Mouse (Mus musculus): ENCODE results near the gene Dst.
"Not testable (repeated sequence)": the region's sequence is repeated elsewhere in the genome, so short reads cannot be mapped to it uniquely, and the experiment has no call there.

The Dst gene

DNA sequence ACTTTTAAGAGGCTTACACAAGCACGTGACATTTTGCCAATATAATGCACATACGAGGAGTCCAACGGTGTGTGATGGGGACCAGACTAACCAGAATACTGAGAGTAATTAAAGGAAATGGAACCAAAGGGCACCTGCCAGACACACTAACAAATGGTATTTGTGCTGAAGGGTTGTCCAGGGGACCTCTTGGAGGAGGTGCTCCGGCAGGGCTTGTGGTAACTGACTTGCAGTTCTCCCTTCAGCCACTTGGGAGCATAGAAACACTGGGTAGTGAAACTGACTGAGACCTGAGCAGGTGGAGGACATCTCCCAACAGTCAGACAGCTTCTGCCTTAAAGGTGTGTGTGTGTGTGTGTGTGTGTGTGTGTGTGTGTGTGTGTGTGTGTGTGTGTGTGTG, 153.1 kb downstream of the Dst start:
- peak; percentile 58 for DNase-seq (ENCODE audit: low read depth, low spot score)

- no peak for DNase-seq (ENCODE audit: low read depth, low spot score)
These were observed 153.8 kb downstream of the Dst start for GRCm38 (mm10) chr1:34061860-34062259.

GRCm38 (mm10) chr1:34063943-34064342, 155.9 kb downstream of the Dst start:
- no peak for DNase-seq (ENCODE audit: low read depth, low spot score)

DNA sequence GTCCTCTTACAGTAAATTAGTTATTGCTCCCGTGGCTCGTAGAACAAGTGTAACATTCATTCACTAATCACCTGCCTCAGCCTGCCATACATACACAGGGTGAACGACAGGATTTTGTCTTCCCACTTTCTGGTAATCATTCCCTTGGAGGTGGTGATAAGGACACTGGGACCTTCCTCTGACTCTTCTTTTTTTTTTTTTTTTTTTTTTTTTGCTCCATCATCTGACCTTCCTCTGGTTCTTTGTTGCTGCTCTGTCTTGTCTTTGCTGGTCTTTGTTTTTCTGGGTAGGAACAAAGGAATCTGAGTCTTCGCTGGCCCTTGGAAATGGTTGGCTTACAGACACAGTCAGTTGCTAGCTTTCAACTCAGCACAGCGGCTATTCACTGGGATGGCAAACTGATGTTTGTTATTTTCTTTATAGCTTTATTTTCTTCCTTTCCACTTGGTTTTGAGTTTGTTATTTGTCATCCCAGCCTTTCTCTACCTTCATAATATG, 157.6 kb downstream of the Dst start:
- no peak for DNase-seq (ENCODE audit: low read depth, low spot score)

DNA sequence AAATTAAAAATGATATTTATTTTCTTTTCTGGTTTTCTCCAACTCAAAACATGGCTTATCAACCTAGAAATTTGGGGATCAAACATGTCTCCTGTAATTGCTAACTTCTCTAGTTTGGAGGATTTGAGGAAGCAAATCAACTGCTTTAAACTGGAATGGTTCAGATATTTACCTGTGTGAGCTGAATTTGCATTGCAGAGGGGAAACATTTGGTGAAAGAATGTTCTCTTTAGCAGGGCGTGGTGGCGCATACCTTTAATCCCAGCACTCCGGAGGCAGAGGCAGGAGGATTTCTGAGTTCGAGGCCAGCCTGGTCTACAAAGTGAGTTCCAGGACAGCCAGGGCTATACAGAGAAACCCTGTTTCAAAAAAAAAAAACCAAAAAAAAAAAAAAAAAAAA, 158.4 kb downstream of the Dst start:
- not testable (repeated sequence) for DNase-seq (ENCODE audit: low read depth, low spot score)

DNA sequence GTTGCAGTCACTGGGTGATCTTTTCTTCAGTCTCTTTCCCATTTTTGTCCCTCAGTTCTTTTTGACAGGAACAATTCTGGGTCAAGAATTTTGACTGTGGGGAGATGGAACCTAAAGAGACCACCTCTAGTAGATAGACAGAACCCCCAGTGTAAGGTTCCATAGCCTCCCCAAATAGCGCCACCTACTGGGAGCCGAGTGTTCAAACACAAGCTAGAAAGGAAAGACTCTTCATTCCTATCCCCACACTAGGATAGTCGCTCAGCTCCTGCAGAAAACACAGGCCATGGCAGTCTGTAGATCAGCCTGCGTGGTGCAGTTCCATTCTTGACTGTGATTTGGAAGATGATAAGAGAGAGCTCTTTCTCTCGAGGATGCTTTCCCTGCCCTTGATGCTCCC, 160.3 kb downstream of the Dst start:
- DNase-seq (ENCODE audit: low read depth, low spot score) = no peak

GRCm38 (mm10) chr1:34069514-34070290, 161.7 kb downstream of the Dst start:
- DNase-seq (ENCODE audit: low read depth, low spot score) = no peak

- no peak for DNase-seq (ENCODE audit: low read depth, low spot score)
These were observed 162.4 kb downstream of the Dst start for GRCm38 (mm10) chr1:34070474-34070873.

GRCm38 (mm10) chr1:34070991-34071639, 163.1 kb downstream of the Dst start:
- no peak for DNase-seq (ENCODE audit: low read depth, low spot score)

DNA sequence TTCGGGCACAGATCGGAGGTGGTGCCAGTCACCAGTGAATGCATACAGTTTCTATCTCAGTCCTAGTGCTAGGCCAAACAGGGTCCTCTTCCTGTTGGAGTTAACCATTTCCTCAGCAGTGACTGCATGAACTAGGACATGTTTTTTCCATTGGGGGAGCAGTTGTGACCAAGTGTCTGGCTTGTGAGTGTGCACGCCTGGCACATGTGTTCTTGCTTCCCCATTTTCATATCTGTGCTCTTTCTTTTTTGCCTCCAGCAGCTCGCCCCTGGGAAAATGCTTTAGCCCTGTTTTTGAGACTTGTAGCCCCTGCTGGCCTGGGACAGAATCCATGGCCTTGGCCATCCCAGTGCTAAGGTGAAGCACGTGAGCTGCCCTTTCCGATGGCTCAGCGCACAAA, 164.2 kb downstream of the Dst start:
- DNase-seq (ENCODE audit: low read depth, low spot score) = no peak

- DNase-seq (ENCODE audit: low read depth, low spot score) = no peak
These were observed 165.6 kb downstream of the Dst start for GRCm38 (mm10) chr1:34073436-34074169.

- DNase-seq (ENCODE audit: low read depth, low spot score) = peak; percentile 45
These were observed 166.5 kb downstream of the Dst start for GRCm38 (mm10) chr1:34074245-34075187.

- DNase-seq (ENCODE audit: low read depth, low spot score) = no peak
These were observed 168.8 kb downstream of the Dst start for GRCm38 (mm10) chr1:34076701-34077421.

DNA sequence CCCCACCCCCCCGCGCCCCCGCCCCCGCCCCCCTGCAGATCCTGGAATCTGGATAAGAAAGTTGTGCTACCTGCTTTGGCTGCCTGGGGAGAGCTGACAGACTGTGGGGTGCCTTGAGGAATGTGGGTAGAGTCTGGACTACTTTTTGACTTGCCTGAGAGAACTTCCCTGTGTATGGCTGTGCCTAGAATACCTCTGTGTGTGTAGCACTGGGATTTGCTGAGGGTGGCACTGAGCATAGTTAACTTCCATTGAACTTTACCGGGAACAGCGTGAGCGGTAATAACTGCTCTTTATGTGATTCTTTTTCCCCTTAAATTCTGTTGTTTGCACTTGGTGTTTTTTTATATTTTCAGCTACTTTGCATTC, 169.4 kb downstream of the Dst start:
- no peak for DNase-seq (ENCODE audit: low read depth, low spot score)

GRCm38 (mm10) chr1:34077941-34078340, 169.9 kb downstream of the Dst start:
- DNase-seq (ENCODE audit: low read depth, low spot score) = no peak

GRCm38 (mm10) chr1:34089011-34089410, 181.0 kb downstream of the Dst start:
- no peak for DNase-seq (ENCODE audit: low read depth, low spot score)

DNA sequence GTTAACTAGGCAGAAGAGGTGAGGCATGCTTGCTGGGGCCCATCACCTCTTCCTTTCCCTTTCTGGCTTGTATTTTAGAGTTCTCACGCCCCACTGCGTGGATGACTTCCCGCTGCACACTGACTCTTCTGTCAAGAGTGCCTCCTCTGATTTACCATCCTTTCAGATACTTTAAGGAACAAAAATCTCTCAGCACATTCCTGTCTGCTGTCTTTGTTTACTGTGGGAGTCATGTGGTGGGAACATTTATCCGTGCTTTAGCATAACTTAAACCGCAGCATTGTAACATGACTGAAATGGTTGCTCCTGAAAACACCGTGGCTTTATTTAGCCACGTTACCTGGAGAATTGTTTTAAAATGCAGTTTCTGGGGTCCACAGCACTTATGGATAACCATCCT, 182.7 kb downstream of the Dst start:
- no peak for DNase-seq (ENCODE audit: low read depth, low spot score)

DNA sequence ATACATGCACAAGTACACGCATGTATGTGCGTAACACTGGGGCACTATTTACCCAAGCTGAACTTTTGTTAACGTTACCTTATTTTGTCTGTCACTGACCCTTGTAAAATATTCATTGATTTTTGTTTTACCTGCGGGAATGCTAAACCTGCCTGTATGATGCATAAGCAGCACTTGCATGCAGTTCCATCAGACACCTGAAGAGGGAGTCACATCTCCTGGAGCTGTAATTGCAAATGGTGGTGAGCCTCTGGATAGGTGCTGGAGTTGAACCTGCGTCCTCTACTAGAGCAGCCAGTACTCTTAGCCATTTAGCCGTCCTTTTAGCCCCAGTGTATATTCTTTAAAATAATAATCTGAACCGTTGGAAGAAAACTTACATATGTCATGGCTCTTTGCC, 185.6 kb downstream of the Dst start:
- DNase-seq (ENCODE audit: low read depth, low spot score) = no peak

DNA sequence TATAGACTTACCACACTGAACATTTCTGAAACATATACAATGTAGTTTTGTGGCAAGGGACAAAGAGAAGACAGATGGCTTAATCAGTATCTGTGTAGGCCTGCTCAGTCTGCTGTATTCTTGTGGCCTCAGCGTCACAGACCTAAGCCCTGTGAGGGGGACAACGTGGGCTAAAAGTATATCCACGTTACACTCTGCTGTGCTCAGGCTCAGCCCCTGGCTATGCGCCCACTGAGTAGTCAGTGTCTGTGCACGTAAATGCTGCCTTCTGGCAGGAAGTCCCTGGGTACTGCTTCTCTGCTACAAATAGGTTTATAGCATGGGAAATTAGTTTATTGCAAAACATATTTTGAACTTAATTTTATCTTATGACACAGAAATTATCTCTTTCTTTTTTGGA, 186.3 kb downstream of the Dst start:
- DNase-seq (ENCODE audit: low read depth, low spot score) = no peak

- DNase-seq (ENCODE audit: low read depth, low spot score) = no peak
These were observed 187.1 kb downstream of the Dst start for GRCm38 (mm10) chr1:34095173-34095572.

GRCm38 (mm10) chr1:34096923-34097322, 188.9 kb downstream of the Dst start:
- DNase-seq (ENCODE audit: low read depth, low spot score) = no peak
